Mouse (Mus musculus) urinary bladder, postnatal 25 days (tissue): ENCODE measurements around the gene Pglyrp1.

Experiments
- DNase-seq: peaks from one replicate; pipeline ENCODE4 v3.0.0; 2022; ENCODE audit warnings: low spot score

Gene Pglyrp1

DNA sequence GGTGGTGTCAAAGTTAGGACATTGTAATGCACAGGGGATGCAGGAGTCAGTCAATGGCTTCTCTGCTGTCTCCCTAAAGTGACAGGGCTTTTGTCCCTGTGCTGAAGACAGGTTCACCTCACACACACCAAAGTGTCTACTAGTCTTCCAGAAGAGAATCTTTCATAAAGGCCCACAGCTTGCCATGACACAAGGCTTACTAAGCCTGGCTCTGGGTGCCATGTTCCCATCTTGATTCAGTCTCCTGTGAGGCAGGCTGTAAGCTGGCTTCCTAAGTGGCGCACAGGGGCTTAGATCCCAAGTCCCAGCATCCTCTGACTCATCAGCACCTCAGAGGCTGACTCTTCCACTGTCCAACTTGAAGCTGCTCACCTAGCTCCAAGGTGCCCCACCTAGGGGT lies 15.8 kb downstream of the Pglyrp1 start:
- no peak for DNase-seq

GRCm38 (mm10) chr7:18890848-18891247 lies 19.7 kb downstream of the Pglyrp1 start:
- no peak for DNase-seq

GRCm38 (mm10) chr7:18891872-18892599 lies 20.9 kb downstream of the Pglyrp1 start:
- DNase-seq, result peak; percentile 83

- no peak for DNase-seq
These were observed 21.9 kb downstream of the Pglyrp1 start for GRCm38 (mm10) chr7:18893009-18893408.

DNA sequence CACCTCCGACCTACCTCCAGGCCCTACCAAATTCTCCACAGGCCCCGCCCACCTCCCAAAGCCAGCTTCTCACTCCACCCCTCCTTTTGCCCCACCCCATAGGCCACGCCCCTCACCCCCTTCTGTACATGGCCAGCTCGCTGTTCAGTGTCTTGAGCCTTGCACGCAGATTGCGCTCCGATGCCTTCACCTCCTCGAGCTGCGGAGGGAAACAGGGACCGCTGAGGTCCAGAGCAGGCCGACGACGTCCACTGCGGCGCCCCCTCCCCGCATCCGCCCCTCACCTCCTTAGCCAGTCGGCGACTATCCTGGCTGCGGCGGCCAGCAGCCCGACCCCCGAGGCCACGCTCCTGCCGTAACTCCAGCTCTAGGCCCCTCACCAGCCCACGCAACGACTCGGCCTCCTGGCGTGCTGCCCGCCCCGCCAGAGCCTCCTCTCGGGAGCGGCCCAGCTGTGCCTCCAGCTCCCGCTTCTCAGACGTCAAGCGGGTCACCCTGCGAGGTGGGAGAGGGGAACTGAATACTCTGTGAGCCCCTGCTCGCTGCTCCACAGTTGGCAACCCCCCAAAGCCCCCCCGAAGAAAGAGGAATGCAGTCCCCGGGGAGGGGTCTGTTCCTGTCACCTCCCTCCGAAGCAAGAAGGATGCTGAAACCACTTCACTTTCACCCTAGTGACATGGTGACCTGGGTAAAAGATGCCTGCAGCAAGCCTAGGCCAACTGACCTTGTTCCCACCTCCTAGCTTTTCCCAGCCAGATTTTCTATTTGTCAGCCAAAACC lies 22.7 kb downstream of the Pglyrp1 start:
- peak; percentile 65 for DNase-seq

GRCm38 (mm10) chr7:18896536-18896935 lies 25.4 kb downstream of the Pglyrp1 start:
- DNase-seq, result no peak

DNA sequence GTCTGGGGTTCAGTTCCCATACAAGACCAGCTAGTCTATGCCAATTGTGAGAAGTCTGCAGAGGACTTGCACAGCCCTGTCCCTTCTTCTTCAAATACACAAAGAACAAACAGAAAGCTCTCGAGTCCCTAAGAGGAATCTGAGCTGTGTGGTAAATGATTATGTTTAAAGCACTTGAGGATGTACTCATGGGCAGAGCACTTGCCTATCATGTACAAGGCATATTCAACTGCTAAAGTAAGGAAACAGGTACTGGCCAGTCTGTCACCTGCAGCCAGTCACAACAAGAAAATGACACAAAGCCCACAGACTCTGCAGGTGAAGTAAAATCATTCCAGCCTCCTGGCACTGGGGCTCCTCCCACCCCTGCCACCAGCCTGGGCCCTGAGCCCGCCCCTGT lies 29.4 kb downstream of the Pglyrp1 start:
- DNase-seq, result no peak

- DNase-seq, result no peak
These were observed 31.4 kb downstream of the Pglyrp1 start for GRCm38 (mm10) chr7:18902486-18902885.

DNA sequence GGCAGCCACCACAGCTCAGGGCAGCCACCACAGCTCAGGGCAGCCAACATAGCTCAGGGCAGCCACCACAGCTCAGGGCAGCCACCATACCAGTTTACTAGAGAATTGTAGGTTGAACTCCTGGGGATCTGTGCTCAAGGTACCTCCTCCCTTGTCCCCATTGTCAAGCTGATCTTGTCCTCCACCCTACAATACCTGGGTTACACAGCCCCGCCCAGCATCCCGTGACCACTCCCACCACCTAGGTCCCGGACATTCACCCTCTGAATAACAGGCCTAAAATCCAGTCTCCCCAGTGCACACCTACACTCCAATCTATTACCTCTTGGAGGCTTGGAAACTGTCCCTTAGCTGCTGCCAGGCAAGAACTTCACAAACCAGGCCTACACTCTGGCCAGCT lies 33.8 kb downstream of the Pglyrp1 start:
- no peak for DNase-seq

- no peak for DNase-seq
These were observed 38.7 kb downstream of the Pglyrp1 start for GRCm38 (mm10) chr7:18909797-18910196.

DNA sequence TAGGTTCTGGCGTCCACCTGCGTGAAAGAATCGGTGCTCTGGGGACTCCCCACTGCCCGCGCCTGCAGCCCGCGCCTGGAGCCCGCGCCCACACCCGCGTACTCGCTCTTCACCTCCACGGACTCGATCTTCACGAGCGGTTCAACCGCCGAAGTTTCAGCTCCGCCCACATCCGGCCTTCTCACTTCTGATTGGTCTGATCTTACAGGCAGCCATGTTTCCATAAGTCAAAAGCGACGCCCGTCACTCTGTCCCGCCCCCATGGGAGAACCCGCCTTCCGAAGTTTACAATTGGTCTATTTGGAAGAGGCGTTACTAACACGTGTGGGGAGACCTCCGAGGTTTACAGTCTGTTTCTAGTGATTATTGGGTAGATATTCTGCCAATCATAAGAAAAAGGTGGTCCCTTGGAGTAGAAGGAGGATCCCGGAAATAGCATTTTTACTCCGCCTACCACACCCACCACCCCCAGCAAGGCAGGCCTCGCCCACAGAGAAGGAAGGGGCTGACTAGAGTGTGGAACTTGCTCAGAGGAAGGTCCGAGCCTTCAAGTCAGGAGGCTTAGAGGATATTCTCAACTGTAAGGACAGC lies 39.2 kb downstream of the Pglyrp1 start, which contains the start of gene Ccdc61:
Gene Ccdc61 (minus strand): TSS at position 175 of the 591 bp plus-strand sequence.
- peak; percentile 91 for DNase-seq

DNA sequence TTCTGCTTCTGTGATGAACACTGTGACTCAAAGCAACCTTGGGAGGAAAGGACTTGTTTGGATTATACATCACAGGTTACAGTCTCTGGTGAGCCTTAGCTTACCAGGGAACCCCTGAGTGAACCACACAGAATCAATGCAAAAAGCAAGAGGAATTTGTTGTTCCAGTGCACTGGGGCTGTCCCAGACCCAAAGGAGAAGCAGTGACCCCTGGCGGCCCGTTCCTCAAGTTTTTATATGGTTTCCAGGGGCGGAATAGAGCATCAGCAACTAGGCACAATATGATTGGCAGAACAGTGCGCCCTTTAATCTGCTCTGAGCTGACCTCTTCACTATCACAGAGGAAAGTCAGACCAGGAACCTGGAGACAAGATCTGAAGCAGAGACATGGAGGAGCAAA lies 45.1 kb downstream of the Pglyrp1 start:
- DNase-seq, result no peak

- no peak for DNase-seq
These were observed 46.8 kb downstream of the Pglyrp1 start for GRCm38 (mm10) chr7:18917931-18918330.

- no peak for DNase-seq
These were observed 49.9 kb downstream of the Pglyrp1 start for GRCm38 (mm10) chr7:18921069-18921468.

GRCm38 (mm10) chr7:18922807-18923206 lies 51.7 kb downstream of the Pglyrp1 start:
- no peak for DNase-seq

DNA sequence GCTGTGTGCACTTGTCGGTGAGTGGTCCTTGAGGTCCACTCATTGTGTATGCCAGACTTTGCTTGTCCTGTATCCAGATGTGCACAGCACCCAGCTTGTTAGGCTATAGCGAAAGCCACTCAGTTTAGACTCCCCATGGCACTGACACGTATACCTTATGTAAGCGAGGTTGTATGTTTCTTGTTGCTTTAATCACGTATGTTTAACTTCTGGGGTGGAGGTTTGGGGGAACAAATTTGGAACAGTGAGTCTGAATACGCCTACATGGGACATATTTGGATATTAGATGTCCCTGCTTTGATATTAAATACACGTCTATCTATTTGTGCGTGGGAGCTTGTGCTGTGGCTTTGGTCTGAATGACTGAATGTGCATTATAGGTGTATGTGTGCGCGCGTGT lies 52.1 kb downstream of the Pglyrp1 start:
- no peak for DNase-seq

- DNase-seq, result no peak
These were observed 52.6 kb downstream of the Pglyrp1 start for GRCm38 (mm10) chr7:18923711-18924191.

DNA sequence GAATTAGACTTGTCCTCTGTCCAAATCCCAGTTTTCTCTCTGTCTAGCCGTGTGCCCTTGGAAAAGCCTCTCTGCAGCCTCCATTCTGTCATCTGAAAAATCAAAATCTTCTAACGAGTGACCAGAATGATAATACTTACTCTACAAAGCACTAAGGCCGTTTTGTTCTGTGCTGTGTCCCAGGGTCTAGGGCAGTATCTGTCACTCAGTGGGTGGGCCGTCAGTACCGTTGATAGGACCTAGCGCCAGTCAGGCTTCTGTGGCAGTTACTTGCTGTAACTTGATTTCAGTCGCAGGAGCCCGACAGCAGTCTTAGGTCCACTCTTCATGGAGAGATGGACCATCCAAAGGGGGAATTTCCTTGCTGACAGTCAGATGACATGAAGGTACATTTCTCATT lies 53.2 kb downstream of the Pglyrp1 start:
- DNase-seq, result no peak

- peak; percentile 18 for DNase-seq
These were observed 54.2 kb downstream of the Pglyrp1 start, which contains the start of gene Nova2 for GRCm38 (mm10) chr7:18925162-18925938. TSS of gene Nova2 (plus strand) at chr7:18925888.

- DNase-seq, result no peak
These were observed 55.1 kb downstream of the Pglyrp1 start for GRCm38 (mm10) chr7:18926041-18926790.

GRCm38 (mm10) chr7:18926911-18927310 lies 55.8 kb downstream of the Pglyrp1 start:
- DNase-seq, result no peak
